Mouse (Mus musculus): ENCODE measurements around the gene Gm49403. TPM values are rescaled to one million over a fixed set of nuclear protein-coding genes. Genes with fewer than 3 reads are reported as not detected.

Gm49403 gene
- total RNA-seq, 2 experiments from 2014 or later: not detected

DNA sequence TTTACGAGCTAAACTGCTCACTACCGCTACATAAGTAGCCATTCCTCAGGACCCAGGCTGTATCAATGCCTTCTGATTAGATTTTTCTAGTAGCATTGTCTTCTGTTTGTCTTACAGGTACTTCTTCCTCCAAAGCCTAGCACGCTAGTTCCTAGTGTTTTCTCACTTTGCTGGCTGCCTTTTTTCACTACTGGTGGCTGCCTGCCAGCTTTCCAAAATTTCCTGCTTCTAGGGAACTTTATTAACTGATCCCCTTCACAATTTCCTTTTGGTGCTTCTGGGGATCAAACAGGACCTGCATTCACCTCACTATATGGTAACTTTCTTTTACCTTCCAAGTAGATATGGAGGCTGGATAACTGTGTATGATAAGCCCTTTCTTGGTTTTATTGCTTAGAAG is 15.3 kb downstream of the Gm49403 start:
- no peak for ATAC-seq (replicated peaks; ENCODE audit: low FRiP score, low TSS enrichment, poor library complexity, severe bottlenecking)

DNA sequence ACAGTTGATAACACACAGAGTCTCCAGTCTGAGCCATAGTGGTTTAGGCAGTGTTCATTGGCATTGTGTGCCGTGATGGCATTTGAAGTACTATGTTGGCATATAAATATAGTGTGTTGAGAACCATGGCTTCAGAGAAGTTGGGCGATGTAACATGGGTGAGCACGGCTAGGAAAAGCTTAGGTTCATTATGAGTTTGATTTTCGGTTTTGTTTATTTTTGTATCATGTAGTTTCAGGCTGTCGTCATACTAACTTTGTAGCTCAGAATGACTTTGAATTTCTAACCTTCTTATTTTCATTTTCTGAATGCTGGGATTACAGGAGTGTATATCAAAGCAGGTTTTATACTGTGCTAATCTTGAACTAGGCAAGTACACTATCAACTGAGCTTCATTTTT is 19.7 kb downstream of the Gm49403 start:
- no peak for ATAC-seq (replicated peaks; ENCODE audit: low FRiP score, low TSS enrichment, poor library complexity, severe bottlenecking)

DNA sequence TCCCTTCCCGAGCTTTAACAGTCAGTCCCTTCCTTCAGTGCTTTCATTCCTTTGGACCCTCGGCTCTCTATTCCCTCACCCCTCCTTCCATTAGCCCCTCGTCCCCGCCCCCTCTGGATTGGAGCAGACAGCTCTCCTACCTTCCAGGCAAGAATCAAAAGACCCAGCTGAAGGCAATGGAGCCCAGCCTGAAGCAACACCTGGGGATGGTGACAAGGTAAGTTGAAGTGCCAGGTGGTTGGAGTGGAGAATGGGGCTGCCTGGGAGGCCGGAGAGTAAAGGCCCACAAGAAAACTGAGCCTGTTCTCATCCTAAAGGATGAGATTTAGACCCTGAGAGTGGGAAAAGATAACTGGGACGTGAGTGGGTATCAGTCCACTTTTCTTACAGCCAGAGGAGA is 24.8 kb downstream of the Gm49403 start:
- ATAC-seq (replicated peaks; ENCODE audit: low FRiP score, low TSS enrichment, poor library complexity, severe bottlenecking): no peak

DNA sequence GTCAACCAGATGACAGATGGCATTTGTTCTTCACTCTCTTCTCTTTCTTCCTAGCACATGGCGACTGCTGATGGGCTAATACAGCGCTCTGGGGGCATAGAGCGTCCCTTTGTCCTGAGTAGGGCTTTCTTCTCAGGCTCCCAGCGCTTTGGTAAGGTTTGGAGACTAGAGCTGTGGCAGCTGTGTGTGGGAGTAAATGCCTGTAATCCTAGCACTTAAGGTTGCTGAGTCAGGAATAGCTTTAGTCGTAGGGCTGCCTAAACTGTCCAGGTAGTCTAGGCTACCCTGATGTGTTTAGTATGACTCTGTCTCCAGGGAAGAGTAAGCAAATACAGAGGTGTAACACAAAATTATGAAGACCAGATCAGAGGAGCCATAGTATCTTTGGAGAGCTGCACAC is 28.1 kb downstream of the Gm49403 start:
- no peak for ATAC-seq (replicated peaks; ENCODE audit: low FRiP score, low TSS enrichment, poor library complexity, severe bottlenecking)

DNA sequence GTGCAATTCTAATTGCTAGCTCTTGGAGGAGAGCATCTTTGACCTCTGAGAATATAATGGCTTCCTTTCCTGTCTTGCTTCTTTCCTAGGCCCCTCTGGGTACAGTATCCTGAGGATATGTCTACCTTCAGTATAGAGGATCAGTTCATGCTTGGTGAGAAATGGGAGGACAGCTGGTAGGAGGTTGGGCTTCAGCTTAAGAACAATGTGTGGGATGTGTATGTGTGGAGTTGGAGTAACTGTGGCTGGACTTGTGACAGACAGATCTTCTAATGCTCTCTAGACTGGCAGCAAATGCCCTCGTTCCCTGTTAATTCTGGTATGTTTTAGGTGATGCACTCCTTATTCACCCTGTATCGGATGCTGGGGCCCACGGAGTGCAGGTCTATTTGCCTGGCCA is 30.5 kb downstream of the Gm49403 start:
- ATAC-seq (replicated peaks; ENCODE audit: low FRiP score, low TSS enrichment, poor library complexity, severe bottlenecking): no peak

DNA sequence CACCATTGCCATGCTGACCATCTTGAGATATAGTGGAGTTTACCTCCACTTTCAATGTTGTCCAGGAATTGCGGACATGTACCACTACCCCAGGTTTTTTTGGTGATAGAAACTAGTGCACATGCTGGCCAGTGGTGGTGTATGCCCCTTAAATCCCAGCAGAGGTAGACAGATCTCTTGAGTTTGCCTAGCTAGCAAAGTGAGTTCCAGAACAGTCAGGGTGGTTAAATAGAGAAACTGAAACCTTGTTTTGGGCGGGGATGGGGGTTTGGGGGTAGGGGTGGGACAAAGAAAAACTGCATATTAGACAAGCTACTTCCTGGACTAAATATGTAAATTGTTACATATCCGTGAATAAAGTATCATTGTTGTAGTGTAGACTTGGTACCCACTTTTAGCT is 35.3 kb downstream of the Gm49403 start:
- no peak for ATAC-seq (replicated peaks; ENCODE audit: low FRiP score, low TSS enrichment, poor library complexity, severe bottlenecking)

DNA sequence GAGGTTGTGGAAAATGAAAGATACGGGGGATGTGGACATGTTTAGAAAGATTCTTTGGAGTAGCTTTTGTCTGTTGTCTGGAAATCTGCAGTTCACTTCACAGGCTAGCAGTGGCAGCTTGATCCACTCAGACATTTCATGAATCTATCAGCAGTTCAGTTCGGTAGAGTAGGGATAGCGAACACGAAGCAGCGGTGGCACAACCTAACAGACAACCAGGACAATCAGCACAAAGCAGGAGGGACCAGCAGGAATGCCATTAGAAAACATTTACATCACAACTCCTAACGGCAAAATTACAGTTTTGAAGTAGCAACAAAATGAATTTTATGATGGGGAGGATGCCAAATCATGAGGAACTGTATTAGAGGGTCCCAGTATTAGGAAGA is 35.9 kb downstream of the Gm49403 start:
- ATAC-seq (replicated peaks; ENCODE audit: low FRiP score, low TSS enrichment, poor library complexity, severe bottlenecking): no peak

DNA sequence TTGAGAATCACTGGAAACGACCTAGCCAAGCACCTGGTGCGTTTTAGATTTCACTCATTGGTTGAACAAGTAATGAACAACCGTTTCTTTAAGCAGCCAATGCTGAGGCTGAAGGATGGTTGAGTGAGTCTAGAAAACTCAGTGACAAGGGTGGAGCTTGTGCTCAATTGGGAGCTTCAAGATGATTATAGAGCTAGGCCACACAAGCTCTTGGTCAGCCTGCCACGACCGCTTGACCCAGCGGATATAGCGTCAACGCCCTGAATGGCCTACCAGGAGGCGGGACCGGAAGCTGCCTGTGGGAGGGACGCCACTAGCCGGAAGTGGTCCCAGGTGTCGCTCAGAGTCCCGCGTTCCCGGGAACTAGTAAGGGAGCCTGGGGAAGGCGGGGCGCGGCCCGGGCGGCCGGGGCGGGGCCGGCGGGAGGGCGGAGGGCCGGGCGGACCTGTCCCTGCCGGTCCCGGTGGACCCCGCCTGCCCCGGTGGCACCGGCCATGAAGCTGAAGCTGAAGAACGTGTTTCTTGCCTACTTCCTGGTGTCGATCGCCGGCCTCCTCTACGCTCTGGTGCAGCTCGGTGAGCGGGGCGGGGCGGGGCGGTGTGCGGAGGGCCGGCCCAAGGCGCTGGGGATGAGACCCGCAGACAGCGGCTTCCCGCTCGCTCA is 36.5 kb downstream of the Gm49403 start, which contains the start of gene B3gat3:
Gene B3gat3, plus strand, starts transcription at position 302 of the 664 bp plus-strand sequence.
- peak; percentile 89 for ATAC-seq (replicated peaks; ENCODE audit: low FRiP score, low TSS enrichment, poor library complexity, severe bottlenecking)

DNA sequence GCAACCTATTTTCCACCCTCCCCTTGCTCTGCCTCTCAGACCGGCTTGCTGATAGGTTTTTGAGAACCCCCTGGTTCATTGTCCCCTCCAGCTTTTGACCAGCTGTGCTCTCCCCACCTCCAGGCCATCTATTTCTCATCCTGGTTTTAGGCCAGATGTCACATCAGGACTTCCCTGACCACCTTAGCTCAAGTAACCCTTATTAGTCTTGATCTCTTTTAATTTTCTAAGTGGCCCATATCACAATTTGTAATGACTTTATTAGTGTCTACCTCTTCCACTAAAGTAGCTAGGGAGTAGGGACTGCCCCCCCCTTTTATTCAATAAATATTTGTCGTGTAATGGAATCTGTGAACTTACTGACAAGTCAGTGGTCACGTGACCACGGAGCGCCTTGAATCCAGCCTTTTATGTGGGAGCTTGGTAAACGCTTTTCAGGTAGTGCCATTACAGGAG is 37.1 kb downstream of the Gm49403 start:
- 0 out of 2 replicates have a peak, but pooled peaks have one; percentile 29 for ATAC-seq (replicated peaks; ENCODE audit: low FRiP score, low TSS enrichment, poor library complexity, severe bottlenecking)

DNA sequence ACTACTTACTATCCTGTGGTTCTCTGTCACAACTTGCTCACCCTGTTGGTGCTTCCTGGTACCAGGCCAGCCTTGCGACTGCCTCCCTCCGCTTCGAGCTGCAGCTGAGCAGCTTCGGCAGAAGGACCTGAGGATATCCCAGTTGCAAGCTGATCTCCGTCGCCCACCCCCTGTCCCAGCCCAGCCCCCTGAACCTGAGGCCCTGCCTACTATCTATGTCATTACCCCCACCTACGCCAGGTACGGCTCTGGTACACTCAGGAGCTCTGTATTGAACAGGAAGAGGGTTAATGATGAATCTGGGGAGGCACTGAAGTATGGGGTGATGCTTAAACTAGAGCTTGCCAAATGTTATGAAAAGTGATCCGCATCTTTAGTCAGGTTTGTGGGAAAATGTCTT is 38.0 kb downstream of the Gm49403 start:
- no peak for ATAC-seq (replicated peaks; ENCODE audit: low FRiP score, low TSS enrichment, poor library complexity, severe bottlenecking)

DNA sequence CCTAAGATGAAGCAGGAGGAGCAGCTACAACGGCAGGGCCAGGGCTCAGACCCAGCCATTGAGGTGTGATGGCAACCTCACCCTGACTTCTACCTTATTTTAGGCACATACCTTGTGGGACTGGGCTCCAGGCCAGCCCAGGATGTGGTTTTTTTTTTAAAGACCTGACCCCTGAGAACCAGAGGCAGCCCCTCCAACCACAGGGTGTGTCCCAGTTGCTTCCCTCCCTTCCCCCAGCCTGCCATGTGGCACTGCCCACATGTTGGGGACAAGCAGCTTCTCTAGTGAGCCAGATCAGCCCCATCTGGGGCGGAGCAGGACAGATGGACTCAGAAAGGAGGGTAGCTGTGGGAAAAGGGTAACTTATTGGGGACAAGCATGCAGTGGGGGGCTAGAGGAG is 43.0 kb downstream of the Gm49403 start:
- no peak for ATAC-seq (replicated peaks; ENCODE audit: low FRiP score, low TSS enrichment, poor library complexity, severe bottlenecking)

DNA sequence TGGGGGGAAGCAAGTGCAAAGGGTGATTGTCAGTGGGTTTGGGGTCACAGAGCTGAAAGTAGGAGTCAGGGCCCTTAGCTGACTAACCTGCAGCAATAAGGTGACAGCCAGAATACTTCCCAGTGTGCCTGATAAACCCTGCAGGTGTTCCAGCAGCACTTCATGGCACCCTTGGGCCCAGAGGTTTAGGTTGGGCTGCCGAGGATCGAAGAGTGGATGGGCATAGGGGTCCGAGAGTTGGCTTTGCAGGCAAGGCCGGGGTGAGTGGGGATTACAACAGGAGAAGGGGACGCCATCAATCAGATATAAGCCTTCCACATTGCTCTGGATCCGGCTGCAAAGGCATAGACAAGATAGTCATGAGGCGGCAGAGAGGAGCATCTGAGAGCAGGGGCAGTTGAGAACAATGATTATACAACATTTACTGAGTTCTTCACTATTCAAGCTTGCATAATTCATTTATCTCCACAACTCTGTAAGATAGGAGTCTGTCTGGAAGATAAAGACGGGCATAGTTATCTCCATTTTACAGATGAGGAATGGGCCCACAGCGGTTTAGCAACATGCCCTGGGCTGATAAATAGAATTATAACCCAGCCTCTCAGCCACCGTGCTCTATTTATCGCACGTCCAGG is 44.3 kb downstream of the Gm49403 start:
- ATAC-seq (replicated peaks; ENCODE audit: low FRiP score, low TSS enrichment, poor library complexity, severe bottlenecking): peak; percentile 68

DNA sequence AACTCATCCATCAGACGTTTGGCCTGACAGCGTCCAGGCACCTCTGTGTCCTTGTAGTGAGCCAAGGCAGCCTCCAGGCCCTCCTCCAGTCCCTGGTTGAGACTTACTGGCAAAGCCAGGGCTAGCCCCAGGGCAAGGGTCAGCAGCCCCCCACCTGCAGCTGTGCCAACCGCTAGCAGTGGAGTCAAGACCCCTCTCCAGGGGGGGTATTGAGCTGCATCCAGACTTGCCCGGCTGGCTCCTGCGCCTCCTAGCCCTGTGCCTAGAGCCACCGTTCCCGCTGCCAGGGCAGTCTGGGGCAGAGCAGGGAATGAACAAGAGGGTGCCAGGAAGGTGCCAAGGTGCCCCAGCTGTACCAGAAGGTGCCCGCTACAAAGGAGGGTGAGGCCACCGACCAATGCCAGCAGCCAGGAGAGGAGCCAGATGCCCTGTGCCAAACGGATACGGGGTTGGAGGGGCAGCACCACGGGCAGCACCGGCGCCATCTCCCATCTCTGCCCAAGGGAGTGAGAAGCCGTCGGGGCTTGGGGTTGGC is 45.0 kb downstream of the Gm49403 start:
- ATAC-seq (replicated peaks; ENCODE audit: low FRiP score, low TSS enrichment, poor library complexity, severe bottlenecking): peak; percentile 51

DNA sequence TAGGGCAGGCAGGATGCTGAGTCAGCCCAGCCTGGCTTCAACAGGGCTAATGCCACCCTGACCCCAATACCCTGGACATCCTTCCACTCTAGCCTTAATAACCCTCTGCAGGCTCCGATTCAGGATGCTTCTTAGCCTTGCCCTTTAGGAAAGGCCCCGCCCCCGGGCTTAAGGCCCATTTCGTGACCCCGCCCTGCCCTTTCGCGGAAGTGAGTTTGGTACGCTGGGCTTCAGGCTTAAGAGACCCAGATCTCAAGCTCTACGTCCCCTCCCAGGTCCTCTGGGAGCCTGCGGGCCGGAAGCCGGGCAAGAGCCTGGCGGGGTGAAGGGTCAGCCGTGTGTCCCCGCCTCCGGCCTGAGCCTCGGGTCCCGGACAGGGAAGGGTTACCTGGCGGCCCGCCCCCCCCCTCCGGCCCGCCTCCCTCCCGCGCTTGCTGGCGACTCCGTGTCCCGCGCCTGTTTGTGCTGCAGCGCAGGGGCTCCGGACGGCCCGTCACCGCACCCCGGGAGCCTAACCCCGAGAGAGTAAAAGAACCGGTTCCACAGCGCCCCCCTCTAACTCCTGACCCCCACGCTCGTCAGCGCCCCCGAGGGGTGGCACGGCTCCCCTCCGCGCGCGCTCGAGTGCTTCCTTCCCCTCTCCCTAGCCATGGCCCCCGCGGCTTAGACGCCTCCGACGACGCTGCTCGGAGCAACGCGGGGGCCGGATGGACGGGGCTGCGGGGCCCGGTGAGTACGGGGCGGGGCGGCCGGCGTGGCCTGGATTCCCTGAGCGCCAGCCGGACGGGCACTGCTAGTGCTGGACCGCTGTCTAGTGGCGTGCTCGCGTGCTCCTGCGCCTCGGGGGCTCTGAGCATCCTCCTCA is 45.7 kb downstream of the Gm49403 start, which contains the start of the genes Rom1 and Eml3:
Gene Rom1, minus strand, starts transcription at position 133 of the 865 bp plus-strand sequence.
Gene Eml3, plus strand, starts transcription at position 329 of the 865 bp plus-strand sequence.
- ATAC-seq (replicated peaks; ENCODE audit: low FRiP score, low TSS enrichment, poor library complexity, severe bottlenecking): peak; percentile 36

DNA sequence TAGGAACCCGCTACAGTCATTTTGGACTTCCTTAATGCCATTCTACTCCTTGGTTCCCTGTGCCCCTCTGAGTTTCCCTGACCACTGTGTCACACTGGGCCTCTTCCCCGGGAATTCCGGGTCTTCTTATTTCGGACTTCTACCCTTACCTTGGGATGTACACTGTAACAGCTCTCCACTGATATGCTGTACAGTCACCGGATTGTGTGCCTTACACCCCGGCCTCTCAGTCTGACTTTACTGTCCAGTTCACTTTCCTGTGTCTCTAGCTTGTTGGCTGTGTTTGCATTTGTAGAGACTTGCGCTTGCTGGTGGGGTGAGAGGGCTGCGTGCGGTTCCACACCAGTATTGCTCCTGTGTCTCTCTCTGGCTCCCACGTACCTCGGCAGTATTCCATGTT is 46.4 kb downstream of the Gm49403 start:
- ATAC-seq (replicated peaks; ENCODE audit: low FRiP score, low TSS enrichment, poor library complexity, severe bottlenecking): no peak

DNA sequence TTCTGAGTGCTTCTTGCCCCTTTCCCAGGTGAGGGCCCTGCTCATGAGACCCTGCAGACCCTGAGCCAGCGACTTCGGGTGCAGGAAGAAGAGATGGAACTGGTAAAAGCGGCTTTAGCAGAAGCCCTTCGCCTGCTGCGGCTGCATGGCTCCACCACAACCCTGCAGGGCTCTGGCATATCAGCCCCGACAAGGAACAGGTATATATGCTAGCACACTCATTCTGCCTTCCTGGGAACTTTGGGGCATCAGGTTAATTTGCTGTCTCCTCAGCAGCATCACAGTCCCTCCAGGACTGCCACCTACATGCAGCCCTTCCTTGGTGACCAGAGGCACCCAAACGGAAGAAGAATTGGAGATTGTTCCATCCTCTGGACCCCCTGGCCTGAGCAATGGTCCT is 47.0 kb downstream of the Gm49403 start:
- no peak for ATAC-seq (replicated peaks; ENCODE audit: low FRiP score, low TSS enrichment, poor library complexity, severe bottlenecking)

DNA sequence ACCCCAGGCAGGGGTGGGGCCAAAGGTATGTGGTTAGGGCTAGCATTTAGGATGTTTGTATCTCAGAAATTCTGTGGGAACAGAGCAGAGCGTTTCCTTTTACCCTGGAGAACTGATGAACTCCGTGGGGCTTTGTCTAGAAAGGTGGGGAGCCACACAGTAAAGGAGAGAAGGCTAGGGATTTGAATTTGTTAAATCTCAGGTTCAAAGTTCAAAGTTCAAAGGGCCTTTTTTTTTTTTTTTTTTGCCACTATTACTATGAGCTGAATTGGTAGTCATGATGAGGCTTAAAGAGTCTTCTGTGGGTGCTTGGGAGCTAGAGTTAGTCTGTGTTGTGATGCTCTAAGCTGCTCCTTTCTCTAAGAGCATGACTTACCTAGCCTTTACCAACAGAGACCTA is 53.0 kb downstream of the Gm49403 start:
- ATAC-seq (replicated peaks; ENCODE audit: low FRiP score, low TSS enrichment, poor library complexity, severe bottlenecking): no peak

All from megakaryocyte-erythroid progenitor cell, adult 5-6 weeks (primary cell).